Mouse (Mus musculus) heart, embryonic 12.5 days (tissue): ENCODE results near the gene 1700025G04Rik. TPM values are rescaled to one million over a fixed set of nuclear protein-coding genes. Genes with fewer than 3 reads are reported as not detected.

Experiments
- ATAC-seq: fragments of 200-750 bp; cut with Nextera tagmentation; 2 replicates; pipeline ENCODE4 v1.8.0; 2017; ENCODE audit warnings: moderate TSS enrichment, moderate library complexity; ENCODE audit not compliant: insufficient number of reproducible peaks, low FRiP score
- H3K27ac ChIP-seq: fragments of 300-500 bp; sonication (generic); 2 replicates; pipeline ENCODE4 v1.5.1; 2016; ENCODE audit warnings: mild to moderate bottlenecking, moderate library complexity; ENCODE audit not compliant: poor library complexity, severe bottlenecking
- H3K27me3 ChIP-seq: fragments of 300-500 bp; sonication (generic); replicated peaks from 2 replicates; pipeline ENCODE4 v1.6.1; 2016; ENCODE audit warnings: mild to moderate bottlenecking, moderate library complexity
- H3K36me3 ChIP-seq: fragments of 300-500 bp; sonication (generic); 2 replicates; pipeline ENCODE4 v1.6.1; 2016; ENCODE audit warnings: mild to moderate bottlenecking, moderate library complexity
- H3K4me1 ChIP-seq: fragments of 300-500 bp; sonication (generic); replicated peaks from 2 replicates; pipeline ENCODE4 v1.6.1; 2016; ENCODE audit warnings: mild to moderate bottlenecking
- H3K4me2 ChIP-seq: fragments of 300-500 bp; sonication (generic); 2 replicates; pipeline ENCODE4 v1.6.1; 2016; ENCODE audit warnings: mild to moderate bottlenecking, moderate library complexity
- H3K4me3 ChIP-seq: fragments of 300-500 bp; sonication (generic); 2 replicates; pipeline ENCODE4 v1.5.1; 2016; ENCODE audit warnings: mild to moderate bottlenecking
- H3K9ac ChIP-seq: fragments of 300-500 bp; sonication (generic); 2 replicates; pipeline ENCODE4 v1.6.1; 2016; ENCODE audit warnings: mild to moderate bottlenecking, moderate library complexity
- H3K9me3 ChIP-seq: fragments of 300-500 bp; sonication (generic); replicated peaks from 2 replicates; pipeline ENCODE4 v1.6.1; 2016; ENCODE audit warnings: mild to moderate bottlenecking, moderate library complexity
- WGBS: fragments of 180-500 bp; shearing (Covaris S2); methylation state at CpG from one replicate; pipeline ENCODE4 v1.1.7; 2016; 5-methylcytosine and 5-hydroxymethylcytosine counted together
- polyA plus RNA-seq: library from polyadenylated mRNA; unstranded; fragments of >200 nt; fragmentation: Nextera tagmentation; extraction: Ambion mirVana; gene quantifications from 2 replicates; pipeline ENCODE4 v1.2.1, GENCODE M21; 2016

1700025G04Rik gene
- polyA plus RNA-seq, 1 experiment from 2014 or later: 28.4 TPM

DNA sequence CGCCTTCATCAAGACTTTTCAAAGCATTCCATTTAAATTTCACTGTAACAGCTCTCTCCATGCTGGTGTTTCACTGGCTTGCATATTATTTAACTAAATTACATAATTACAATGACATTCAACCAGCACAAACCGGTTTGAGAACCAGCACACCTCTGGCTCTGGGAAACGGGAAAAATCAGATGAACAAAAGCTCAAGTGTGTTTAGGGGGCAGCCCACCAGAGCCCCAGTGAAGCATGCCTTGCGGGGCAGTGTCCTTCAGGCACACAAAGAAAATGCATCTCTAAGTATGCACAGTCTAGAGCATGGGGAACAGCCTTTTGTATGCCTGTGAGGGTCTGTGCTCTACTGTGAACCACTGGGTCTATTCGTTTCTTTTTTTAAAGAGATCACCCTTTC lies 112.3 kb downstream of the 1700025G04Rik start:
- no peak overlapping the region for H3K4me2 ChIP-seq
- no peaks in the 10 kb centered on the region for H3K9me3 ChIP-seq
- 73% methylated on average over 5 of the region's 5 CpGs for WGBS
- no peaks in the 10 kb centered on the region for H3K27me3 ChIP-seq
- H3K9ac ChIP-seq: no peak overlapping the region
- ATAC-seq: no peak
- no peak overlapping the region for H3K4me3 ChIP-seq
- H3K36me3 ChIP-seq: no peaks in the 10 kb centered on the region
- peaks cover 40% of the 10 kb centered on the region for H3K4me1 ChIP-seq
- H3K27ac ChIP-seq: no peak overlapping the region

DNA sequence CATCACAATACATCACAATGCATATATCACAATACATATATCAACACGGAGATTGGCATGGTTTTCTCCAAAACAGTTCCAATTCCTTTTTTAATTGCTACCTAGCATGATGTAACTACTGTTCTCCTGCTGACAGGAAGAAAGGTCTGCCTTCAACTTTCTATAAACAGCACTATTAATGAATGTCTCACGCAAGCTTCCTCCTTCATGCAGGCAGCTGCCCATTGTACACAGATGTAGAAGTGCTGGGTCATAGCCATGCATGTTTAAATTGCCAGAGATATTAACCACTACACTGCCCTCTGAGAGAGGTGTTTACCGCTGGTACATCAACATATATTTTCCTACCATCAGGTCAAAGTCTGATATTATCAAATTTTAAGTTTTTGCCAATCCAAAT lies 113.1 kb downstream of the 1700025G04Rik start:
- Histone ChIP-seq H3K4me3 (no peak overlapping the region), H3K4me1 (peaks cover 40% of the 10 kb centered on the region), H3K36me3 (no peaks in the 10 kb centered on the region), H3K9me3 (no peaks in the 10 kb centered on the region), H3K9ac (no peak overlapping the region), H3K4me2 (no peak overlapping the region), H3K27me3 (no peaks in the 10 kb centered on the region), H3K27ac (no peak overlapping the region)
- 87% methylated on average over 3 of the region's 3 CpGs for WGBS
- ATAC-seq: no peak

DNA sequence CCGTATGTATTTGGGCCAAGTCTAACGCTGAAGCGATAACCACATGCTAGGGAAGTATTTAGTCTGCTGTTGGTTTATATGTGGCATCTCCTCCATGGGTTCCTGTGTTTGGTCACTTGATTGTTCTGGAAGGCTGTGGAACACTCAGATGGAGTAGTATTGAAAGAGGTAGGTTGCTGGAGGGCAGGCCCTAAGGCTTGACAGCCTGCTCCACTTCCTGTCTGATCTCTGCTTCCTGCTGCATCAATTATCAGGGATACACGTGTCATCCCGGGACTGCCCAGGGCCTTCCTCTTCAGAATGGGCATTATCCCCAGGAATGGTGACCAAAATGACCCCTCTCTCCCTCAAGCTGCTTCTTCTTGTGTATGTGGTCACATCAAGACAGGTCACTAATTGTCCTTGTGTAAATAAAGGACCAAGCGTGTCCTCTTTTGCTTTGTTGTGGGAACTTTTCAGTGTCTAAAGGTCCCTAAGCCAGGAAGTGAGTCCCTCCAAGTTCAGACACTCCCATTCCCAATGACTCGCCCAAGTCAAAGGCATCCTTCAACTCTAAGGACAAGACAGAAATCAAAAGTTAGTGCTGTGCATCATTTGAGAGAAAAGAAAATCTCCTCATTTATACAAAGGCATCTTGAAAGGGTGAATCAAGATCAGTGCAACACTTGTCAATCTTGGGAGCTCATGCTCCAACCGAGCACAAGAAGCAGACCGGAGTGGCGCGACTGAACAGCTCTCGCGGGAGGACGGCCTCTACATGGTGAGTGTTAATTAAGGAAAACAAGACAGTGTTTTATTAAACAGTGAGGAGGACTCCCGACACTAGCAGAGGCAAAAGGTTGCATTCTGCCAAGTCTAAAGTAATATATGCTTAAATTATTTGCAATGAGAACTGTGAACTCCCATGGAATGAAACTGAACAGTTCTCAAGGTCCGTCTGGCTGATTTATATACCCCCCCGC lies 114.2 kb downstream of the 1700025G04Rik start:
- Histone ChIP-seq H3K27me3 (no peaks in the 10 kb centered on the region), H3K4me3 (no peak overlapping the region), H3K36me3 (no peaks in the 10 kb centered on the region), H3K4me1 (peaks cover 36% of the 10 kb centered on the region), H3K27ac (no peak overlapping the region), H3K9ac (no peak overlapping the region), H3K4me2 (no peak overlapping the region), H3K9me3 (no peaks in the 10 kb centered on the region)
- ATAC-seq: no peak
- WGBS: 76% methylated on average over 17 of the region's 17 CpGs

DNA sequence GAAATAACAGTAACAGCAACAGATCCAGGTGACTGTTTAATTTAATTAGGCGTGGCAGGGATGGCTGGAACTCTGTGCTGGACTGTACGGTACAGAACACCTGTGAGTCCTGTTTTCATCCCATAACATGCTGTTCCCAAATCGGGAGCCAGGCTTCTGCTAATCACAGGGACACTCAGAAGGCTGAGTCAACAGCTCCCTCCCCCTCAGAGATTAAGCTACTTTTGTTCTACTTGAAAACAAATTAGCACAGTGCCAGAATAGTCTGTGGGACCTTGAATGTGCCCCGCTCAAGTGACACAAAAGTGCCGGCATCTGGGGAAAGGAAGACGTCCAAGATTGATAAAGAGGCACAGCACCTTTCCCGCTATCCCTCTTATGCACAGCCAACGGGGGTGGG lies 115.0 kb downstream of the 1700025G04Rik start:
- Histone ChIP-seq H3K9ac (no peak overlapping the region), H3K9me3 (no peaks in the 10 kb centered on the region), H3K27me3 (no peaks in the 10 kb centered on the region), H3K4me2 (no peak overlapping the region; the same call in 1 of the 2 replicates), H3K4me1 (peaks cover 28% of the 10 kb centered on the region), H3K27ac (no peak overlapping the region), H3K4me3 (no peak overlapping the region), H3K36me3 (no peaks in the 10 kb centered on the region)
- ATAC-seq: no peak
- 32% methylated on average over 8 of the region's 8 CpGs for WGBS

GRCm38 (mm10) chr1:151974424-151974823 lies 115.5 kb downstream of the 1700025G04Rik start:
- 87% methylated on average over 7 of the region's 7 CpGs for WGBS

GRCm38 (mm10) chr1:151973110-151973700 lies 116.7 kb downstream of the 1700025G04Rik start:
- ATAC-seq: no peak

More at GRCm38 (mm10) chr1:151974424-151974823, 115.5 kb downstream of the 1700025G04Rik start:
- Histone ChIP-seq H3K27ac (no peak overlapping the region), H3K4me1 (peaks cover 25% of the 10 kb centered on the region), H3K9me3 (no peaks in the 10 kb centered on the region), H3K4me3 (no peak overlapping the region), H3K36me3 (no peaks in the 10 kb centered on the region), H3K27me3 (no peaks in the 10 kb centered on the region), H3K9ac (no peak overlapping the region), H3K4me2 (no peak overlapping the region)
- ATAC-seq: no peak

DNA sequence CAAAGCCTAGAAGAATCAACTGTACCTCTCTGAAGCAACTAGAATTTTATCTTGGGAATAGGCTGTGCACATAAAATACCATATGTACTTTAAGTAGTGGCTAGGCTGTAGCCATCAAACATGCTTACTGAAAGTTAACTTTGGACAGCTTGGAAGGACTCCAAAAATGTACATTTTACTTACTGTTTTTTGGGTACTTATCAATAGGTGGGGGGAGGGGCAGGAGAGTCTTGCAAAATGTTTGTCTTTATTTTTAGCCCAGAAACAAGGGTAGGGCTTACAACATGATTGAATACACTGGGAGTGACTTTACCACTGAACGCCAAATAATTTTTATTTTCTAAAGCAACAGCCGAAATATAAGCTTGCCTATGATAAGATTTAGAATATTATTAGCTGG lies 118.3 kb downstream of the 1700025G04Rik start:
- H3K27ac ChIP-seq: no peak overlapping the region
- peaks cover 25% of the 10 kb centered on the region for H3K4me1 ChIP-seq
- H3K36me3 ChIP-seq: 0 out of 2 replicates have a peak, but pooled peaks cover 3% of the 10 kb centered on the region
- no peak overlapping the region for H3K4me2 ChIP-seq
- no peaks in the 10 kb centered on the region for H3K9me3 ChIP-seq
- WGBS: 86% methylated on average over 2 of the region's 2 CpGs
- H3K4me3 ChIP-seq: no peak overlapping the region
- no peaks in the 10 kb centered on the region for H3K27me3 ChIP-seq
- ATAC-seq: no peak
- H3K9ac ChIP-seq: no peak overlapping the region

More at GRCm38 (mm10) chr1:151973110-151973700, 116.7 kb downstream of the 1700025G04Rik start:
- Histone ChIP-seq H3K4me2 (no peak overlapping the region), H3K4me1 (peaks cover 25% of the 10 kb centered on the region), H3K27ac (no peak overlapping the region), H3K27me3 (no peaks in the 10 kb centered on the region), H3K9ac (no peak overlapping the region), H3K4me3 (no peak overlapping the region), H3K9me3 (no peaks in the 10 kb centered on the region), H3K36me3 (0 out of 2 replicates have a peak, but pooled peaks cover 3% of the 10 kb centered on the region)
- 73% methylated on average over 5 of the region's 5 CpGs for WGBS

- Histone ChIP-seq H3K27ac (no peak overlapping the region), H3K4me2 (no peak overlapping the region)
These were observed 121.8 kb downstream of the 1700025G04Rik start for GRCm38 (mm10) chr1:151968126-151968525.

DNA sequence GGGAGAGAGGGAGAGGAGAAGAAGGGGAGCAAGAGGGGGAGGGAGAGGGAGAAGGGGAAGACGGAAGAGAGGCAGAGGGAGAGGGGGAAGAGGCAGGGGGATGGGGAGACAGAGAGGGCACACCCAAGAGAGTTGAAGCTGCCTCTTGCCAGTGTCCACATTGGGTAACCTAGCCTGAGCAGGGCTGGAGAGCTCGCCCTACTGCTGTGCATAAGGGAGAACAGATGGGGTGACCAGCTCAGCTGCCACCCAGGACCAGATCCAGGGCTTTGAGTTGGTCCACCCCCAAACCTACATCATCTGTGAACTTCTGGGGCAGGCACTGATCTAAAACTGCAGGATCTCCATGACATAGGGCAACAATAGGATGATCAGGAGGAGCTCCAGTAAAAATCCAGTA lies 125.1 kb downstream of the 1700025G04Rik start:
- 0 out of 2 replicates have a peak, but pooled peaks cover 3% of the 10 kb centered on the region for H3K36me3 ChIP-seq
- no peak overlapping the region for H3K4me2 ChIP-seq
- no peak for ATAC-seq
- no peak overlapping the region for H3K4me3 ChIP-seq
- 77% methylated on average over 2 of the region's 2 CpGs for WGBS
- H3K4me1 ChIP-seq: peaks cover 17% of the 10 kb centered on the region
- H3K9me3 ChIP-seq: no peaks in the 10 kb centered on the region
- no peaks in the 10 kb centered on the region for H3K27me3 ChIP-seq
- H3K9ac ChIP-seq: no peak overlapping the region
- no peak overlapping the region for H3K27ac ChIP-seq

More at GRCm38 (mm10) chr1:151968126-151968525, 121.8 kb downstream of the 1700025G04Rik start:
- 81% methylated on average over 5 of the region's 5 CpGs for WGBS
- peaks cover 10% of the 10 kb centered on the region for H3K4me1 ChIP-seq
- no peak for ATAC-seq
- no peaks in the 10 kb centered on the region for H3K9me3 ChIP-seq
- H3K27me3 ChIP-seq: no peaks in the 10 kb centered on the region
- no peak overlapping the region for H3K4me3 ChIP-seq
- 0 out of 2 replicates have a peak, but pooled peaks cover 3% of the 10 kb centered on the region for H3K36me3 ChIP-seq
- H3K9ac ChIP-seq: no peak overlapping the region

GRCm38 (mm10) chr1:151963248-151963647 lies 126.7 kb downstream of the 1700025G04Rik start:
- Histone ChIP-seq H3K36me3 (no peaks in the 10 kb centered on the region), H3K4me3 (no peak overlapping the region), H3K4me2 (no peak overlapping the region), H3K4me1 (peaks cover 24% of the 10 kb centered on the region), H3K9ac (no peak overlapping the region), H3K9me3 (no peaks in the 10 kb centered on the region), H3K27me3 (no peaks in the 10 kb centered on the region), H3K27ac (no peak overlapping the region)
- 57% methylated on average over 7 of the region's 7 CpGs for WGBS
- ATAC-seq: no peak

GRCm38 (mm10) chr1:151962078-151962477 lies 127.8 kb downstream of the 1700025G04Rik start:
- 51% methylated on average over 6 of the region's 6 CpGs for WGBS
- H3K4me3 ChIP-seq: no peak overlapping the region
- no peak for ATAC-seq
- no peaks in the 10 kb centered on the region for H3K36me3 ChIP-seq
- no peak overlapping the region for H3K27ac ChIP-seq
- no peak overlapping the region for H3K9ac ChIP-seq
- H3K4me1 ChIP-seq: peaks cover 32% of the 10 kb centered on the region
- no peak overlapping the region for H3K4me2 ChIP-seq
- H3K27me3 ChIP-seq: no peaks in the 10 kb centered on the region
- H3K9me3 ChIP-seq: no peaks in the 10 kb centered on the region
